Mouse (Mus musculus) neural tube, embryonic 14.5 days (tissue): Measurements from ENCODE around the gene Cdc42. TPM values are rescaled to one million over a fixed set of nuclear protein-coding genes. Genes with fewer than 3 reads are reported as not detected.

ENCODE experiments used
- ATAC-seq: fragments of 200-750 bp; cut with Nextera tagmentation; 2 replicates; pipeline ENCODE4 v1.8.0; 2017; ENCODE audit warnings: low read depth, mild to moderate bottlenecking, moderate TSS enrichment, moderate library complexity
- H3K27ac ChIP-seq: fragments of 300-500 bp; sonication (generic); 2 replicates; pipeline ENCODE4 v1.5.1; 2014; ENCODE audit warnings: low read depth, mild to moderate bottlenecking, control low read depth, low read length, moderate library complexity, mixed read lengths
- H3K27me3 ChIP-seq: fragments of 300-500 bp; sonication (generic); 2 replicates; pipeline ENCODE4 v1.6.1; 2014; ENCODE audit warnings: low read length; ENCODE audit not compliant: control insufficient read depth, insufficient read depth
- H3K36me3 ChIP-seq: fragments of 300-500 bp; sonication (generic); 2 replicates; pipeline ENCODE4 v1.6.1; 2014; ENCODE audit warnings: low read length, mixed read lengths; ENCODE audit not compliant: control insufficient read depth, insufficient read depth
- H3K4me1 ChIP-seq: fragments of 300-500 bp; sonication (generic); 2 replicates; pipeline ENCODE4 v1.6.1; 2014; ENCODE audit warnings: low read length; ENCODE audit not compliant: control insufficient read depth, insufficient read depth
- H3K4me2 ChIP-seq: fragments of 300-500 bp; sonication (generic); 2 replicates; pipeline ENCODE4 v1.6.1; 2014; ENCODE audit warnings: mild to moderate bottlenecking, low read depth, low read length, control low read depth
- H3K4me3 ChIP-seq: fragments of 300-500 bp; sonication (generic); 2 replicates; pipeline ENCODE4 v1.5.1; 2014; ENCODE audit warnings: low read depth, low read length, control low read depth, mixed read lengths
- H3K9ac ChIP-seq: fragments of 300-500 bp; sonication (generic); replicated peaks from 2 replicates; pipeline ENCODE4 v1.6.1; 2014; ENCODE audit warnings: low read depth, mild to moderate bottlenecking, control low read depth, low read length, mixed read lengths
- H3K9me3 ChIP-seq: fragments of 300-500 bp; sonication (generic); 2 replicates; pipeline ENCODE4 v1.6.1; 2016; ENCODE audit warnings: low read length; ENCODE audit not compliant: control insufficient read depth
- WGBS: fragments of 180-500 bp; shearing (Covaris S2); extraction: QIAGEN DNeasy Blood & Tissue Kit; methylation state at CpG from one replicate; pipeline ENCODE4 v1.1.7; 2014; 5-methylcytosine and 5-hydroxymethylcytosine counted together
- polyA plus RNA-seq: library from polyadenylated mRNA; unstranded; fragments of >200 nt; fragmentation: Nextera tagmentation; extraction: Ambion mirVana; gene quantifications from 2 replicates; pipeline ENCODE4 v1.2.1, GENCODE M21; 2014

Gene Cdc42
- polyA plus RNA-seq, 1 experiment from 2014 or later, result 1,001 TPM

GRCm38 (mm10) chr4:137313511-137313910 is 44.0 kb downstream of the Cdc42 start:
- H3K4me1 ChIP-seq, result no peaks in the 10 kb centered on the region
- 66% methylated on average over 2 of the region's 2 CpGs for WGBS

GRCm38 (mm10) chr4:137308377-137308776 is 49.1 kb downstream of the Cdc42 start:
- Histone ChIP-seq H3K36me3 (no peaks in the 10 kb centered on the region), H3K27me3 (no peaks in the 10 kb centered on the region), H3K27ac (no peak overlapping the region), H3K4me3 (no peak overlapping the region), H3K9me3 (no peaks in the 10 kb centered on the region), H3K4me1 (peaks cover 11% of the 10 kb centered on the region), H3K9ac (no peak overlapping the region), H3K4me2 (no peak overlapping the region)
- ATAC-seq, result no peak
- WGBS, result 48% methylated on average over 5 of the region's 5 CpGs

More at GRCm38 (mm10) chr4:137313511-137313910, 44.0 kb downstream of the Cdc42 start:
- Histone ChIP-seq H3K9me3 (no peaks in the 10 kb centered on the region), H3K27me3 (no peaks in the 10 kb centered on the region), H3K4me3 (no peak overlapping the region), H3K36me3 (peaks cover 4% of the 10 kb centered on the region; the same call in 1 of the 2 replicates), H3K4me2 (no peak overlapping the region), H3K9ac (no peak overlapping the region), H3K27ac (no peak overlapping the region)
- ATAC-seq, result no peak

GRCm38 (mm10) chr4:137306991-137307706 is 50.4 kb downstream of the Cdc42 start:
- Histone ChIP-seq H3K27ac (peak overlapping the region; percentile 64; the same call in 1 of the 2 replicates), H3K4me1 (peaks cover 11% of the 10 kb centered on the region), H3K4me3 (no peak overlapping the region), H3K27me3 (no peaks in the 10 kb centered on the region), H3K9ac (no peak overlapping the region), H3K36me3 (no peaks in the 10 kb centered on the region), H3K4me2 (no peak overlapping the region), H3K9me3 (no peaks in the 10 kb centered on the region)
- WGBS, result 66% methylated on average over 19 of the region's 19 CpGs
- no peak for ATAC-seq

GRCm38 (mm10) chr4:137306577-137306888 is 51.0 kb downstream of the Cdc42 start:
- WGBS, result 12% methylated on average over 8 of the region's 8 CpGs
- Histone ChIP-seq H3K9me3 (no peaks in the 10 kb centered on the region), H3K4me2 (no peak overlapping the region), H3K36me3 (no peaks in the 10 kb centered on the region), H3K27me3 (no peaks in the 10 kb centered on the region), H3K4me3 (no peak overlapping the region), H3K4me1 (peaks cover 11% of the 10 kb centered on the region), H3K9ac (no peak overlapping the region; the same call in 1 of the 2 replicates), H3K27ac (peak overlapping the region; percentile 64; the same call in 1 of the 2 replicates)
- peak; percentile 47; the same call in 1 of the 2 replicates for ATAC-seq

GRCm38 (mm10) chr4:137305831-137306576 is 51.5 kb downstream of the Cdc42 start:
- Histone ChIP-seq H3K9ac (no peak overlapping the region; the same call in 1 of the 2 replicates), H3K36me3 (no peaks in the 10 kb centered on the region), H3K27ac (peak overlapping the region; percentile 64), H3K27me3 (no peaks in the 10 kb centered on the region), H3K4me1 (peaks cover 11% of the 10 kb centered on the region), H3K4me2 (no peak overlapping the region), H3K9me3 (no peaks in the 10 kb centered on the region), H3K4me3 (no peak overlapping the region)
- ATAC-seq, result peak; percentile 41; the same call in 1 of the 2 replicates
- WGBS, result 22% methylated on average over 13 of the region's 13 CpGs

GRCm38 (mm10) chr4:137305066-137305465 is 52.5 kb downstream of the Cdc42 start:
- Histone ChIP-seq H3K27me3 (no peaks in the 10 kb centered on the region), H3K9me3 (no peaks in the 10 kb centered on the region), H3K4me1 (peaks cover 11% of the 10 kb centered on the region), H3K4me2 (no peak overlapping the region), H3K9ac (no peak overlapping the region), H3K4me3 (no peak overlapping the region), H3K27ac (no peak overlapping the region), H3K36me3 (no peaks in the 10 kb centered on the region)
- 76% methylated on average over 7 of the region's 7 CpGs for WGBS
- ATAC-seq, result no peak

- Histone ChIP-seq H3K9ac (no peak overlapping the region), H3K4me2 (no peak overlapping the region), H3K9me3 (no peaks in the 10 kb centered on the region), H3K27ac (no peak overlapping the region), H3K36me3 (no peaks in the 10 kb centered on the region), H3K4me3 (no peak overlapping the region), H3K4me1 (peaks cover 11% of the 10 kb centered on the region), H3K27me3 (no peaks in the 10 kb centered on the region)
- no peak for ATAC-seq
- WGBS, result 88% methylated on average over 7 of the region's 7 CpGs
These were observed 53.4 kb downstream of the Cdc42 start for GRCm38 (mm10) chr4:137304106-137304505.

GRCm38 (mm10) chr4:137301635-137302034 is 55.9 kb downstream of the Cdc42 start:
- Histone ChIP-seq H3K9ac (no peak overlapping the region), H3K4me3 (no peak overlapping the region), H3K27ac (no peak overlapping the region), H3K27me3 (no peaks in the 10 kb centered on the region), H3K36me3 (no peaks in the 10 kb centered on the region), H3K4me2 (no peak overlapping the region), H3K9me3 (no peaks in the 10 kb centered on the region), H3K4me1 (peaks cover 11% of the 10 kb centered on the region)
- 39% methylated on average over 16 of the region's 16 CpGs for WGBS
- ATAC-seq, result peak; percentile 54; the same call in 1 of the 2 replicates

GRCm38 (mm10) chr4:137300227-137300626 is 57.3 kb downstream of the Cdc42 start:
- no peak overlapping the region for H3K27ac ChIP-seq
- no peak for ATAC-seq
- H3K4me2 ChIP-seq, result no peak overlapping the region
- no peaks in the 10 kb centered on the region for H3K36me3 ChIP-seq
- H3K4me3 ChIP-seq, result no peak overlapping the region
- no peaks in the 10 kb centered on the region for H3K9me3 ChIP-seq
- H3K27me3 ChIP-seq, result no peaks in the 10 kb centered on the region
- 93% methylated on average over 13 of the region's 13 CpGs for WGBS
- H3K9ac ChIP-seq, result no peak overlapping the region
- no peaks in the 10 kb centered on the region for H3K4me1 ChIP-seq
